Mouse (Mus musculus) ES-Bruce4 (cell line): ENCODE measurements around the gene Fundc1.

Experiments
- CTCF ChIP-seq: IDR thresholded peaks from one replicate; pipeline ENCODE4 v1.8.1; 2011; ENCODE audit warnings: low read depth, low read length
- POLR2A ChIP-seq: IDR thresholded peaks from one replicate; pipeline ENCODE4 v1.8.1; 2011; ENCODE audit warnings: low read length; ENCODE audit not compliant: insufficient read depth

GRCm38 (mm10) chrX:17520086-17520485 is 52.0 kb downstream of the Fundc1 start:
- TF ChIP-seq CTCF (no peak), POLR2A (no peak)
